Mouse (Mus musculus) CD4-positive, CD25-positive, alpha-beta regulatory T cell, adult 4 months (primary cell): ENCODE data around the gene Cwc22. TPM values are rescaled to one million over a fixed set of nuclear protein-coding genes. Genes with fewer than 3 reads are reported as not detected.

Source experiments
- ATAC-seq: one replicate; pipeline ENCODE4 v1.8.0; 2017
- polyA plus RNA-seq, 2 experiments: library from polyadenylated mRNA; unstranded; fragments of 100-300 nt; shearing (Covaris generic); gene quantifications; one replicate each; pipeline ENCODE4 v1.2.1; 2017

Gene Cwc22
- polyA plus RNA-seq = 10 to 100 TPM; 53.1 to 53.6 TPM

DNA sequence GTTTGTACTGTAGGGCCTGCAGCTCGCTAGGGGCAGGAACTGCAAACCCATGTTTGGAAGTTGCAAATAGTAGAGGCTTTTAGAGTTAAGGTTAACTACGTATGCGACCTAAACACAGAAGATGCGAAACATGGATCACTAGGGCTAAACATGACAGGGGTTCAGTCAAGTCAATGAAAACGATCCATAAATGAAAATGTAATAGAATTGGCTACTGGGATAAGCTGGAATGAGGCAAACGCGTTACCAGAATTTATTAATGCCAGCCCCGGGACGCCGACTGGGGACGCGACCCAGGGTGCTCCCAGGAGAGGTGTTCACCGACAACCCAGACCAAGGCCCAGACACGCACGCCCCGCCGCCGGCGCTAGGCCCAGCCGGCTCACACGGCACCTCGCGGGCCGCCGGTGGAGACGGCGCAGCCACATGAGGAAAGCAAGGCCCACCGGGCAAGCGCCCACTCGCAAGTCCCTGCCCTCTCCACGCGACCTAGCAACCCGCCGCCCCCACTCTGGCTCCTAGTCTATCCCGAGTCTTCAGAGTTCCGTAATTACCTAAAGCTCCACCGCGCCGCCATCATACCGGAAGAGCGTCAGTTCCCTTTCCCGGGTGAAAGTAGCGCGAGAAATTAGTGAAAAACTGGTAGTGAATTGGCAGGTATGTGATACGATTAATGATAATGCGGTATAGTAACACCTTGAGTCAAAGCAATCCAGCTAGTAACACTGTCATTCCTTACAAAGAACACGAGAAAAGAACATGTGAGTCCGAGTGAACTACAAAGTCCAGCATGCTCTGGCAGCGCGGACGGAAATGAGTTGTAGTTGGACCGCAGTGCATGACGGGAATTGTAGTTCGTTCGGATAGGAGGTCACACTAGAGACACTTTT, at the start of gene Cwc22:
Gene Cwc22, minus strand, starts transcription at position 780 of the 890 bp plus-strand sequence.
- ATAC-seq = peak; percentile 99

DNA sequence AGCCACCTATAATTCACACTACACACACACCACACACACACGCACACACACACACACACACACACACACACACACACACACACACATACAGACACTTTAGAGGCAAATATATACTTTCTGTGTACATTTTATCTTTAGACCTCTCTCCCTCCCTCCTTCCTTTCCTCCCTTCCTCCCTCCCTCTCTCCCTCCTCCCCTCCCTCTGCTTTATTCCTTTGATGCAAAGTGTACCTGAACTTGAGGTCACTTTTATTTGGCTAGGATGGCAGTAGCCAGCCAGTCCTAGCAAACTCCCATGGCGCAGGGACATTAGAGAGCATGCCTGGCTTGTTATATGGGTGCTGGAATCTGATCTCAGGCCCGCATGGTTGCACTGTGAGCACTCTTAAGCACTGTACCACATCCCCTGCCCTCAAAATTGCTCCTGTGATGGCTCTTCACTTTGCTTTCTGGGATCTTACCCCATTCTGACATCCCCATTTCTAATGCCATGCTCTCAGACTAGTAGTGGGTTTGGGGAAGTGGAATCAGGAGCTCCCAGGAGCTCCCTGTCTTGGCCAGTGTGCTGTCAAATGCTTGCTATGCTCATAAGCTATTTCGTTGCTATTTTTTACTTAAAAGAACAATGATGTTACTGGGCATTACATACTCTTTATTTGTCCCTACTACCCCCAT, 47.7 kb upstream of the Cwc22 start:
- ATAC-seq = no peak

GRCm38 (mm10) chr2:77992951-77993604, 46.9 kb upstream of the Cwc22 start:
- no peak for ATAC-seq

DNA sequence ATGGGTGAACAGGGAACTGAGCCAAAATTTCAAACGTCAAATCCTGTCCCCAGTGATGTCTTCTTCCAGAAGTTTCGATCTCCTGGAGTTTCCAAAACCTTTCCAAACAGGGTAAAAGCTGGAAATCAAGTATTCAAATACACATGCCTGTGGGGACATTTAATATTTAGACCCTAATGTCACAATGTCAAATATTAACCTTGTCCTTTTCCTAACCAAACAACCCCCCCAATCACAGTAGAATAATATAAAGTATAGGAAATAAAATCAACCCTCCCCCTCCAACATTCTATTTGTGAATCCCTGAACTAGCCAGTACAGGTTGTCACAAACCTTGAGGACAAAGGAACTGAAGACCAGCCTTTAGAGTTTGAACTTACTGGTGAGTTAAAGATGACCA, 44.6 kb upstream of the Cwc22 start:
- ATAC-seq = no peak

DNA sequence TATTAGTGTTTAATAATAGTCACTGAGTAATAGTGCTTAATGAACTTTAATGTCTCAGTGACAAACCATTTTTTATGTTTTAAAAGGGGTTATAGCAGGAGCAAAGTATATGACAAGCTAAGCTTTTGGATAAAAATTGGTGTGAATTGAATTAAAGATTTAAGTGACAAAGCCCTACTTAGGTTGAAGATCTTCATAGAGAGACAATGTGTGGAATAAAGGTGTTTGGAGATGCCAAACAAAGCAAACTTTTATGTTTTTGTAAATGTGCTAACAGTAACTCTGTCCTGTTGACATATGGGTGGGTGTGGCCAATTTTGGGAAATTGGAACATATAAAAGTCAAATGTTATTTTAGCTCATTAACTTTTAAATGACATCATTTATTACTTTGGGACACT, 43.9 kb upstream of the Cwc22 start:
- ATAC-seq = no peak

DNA sequence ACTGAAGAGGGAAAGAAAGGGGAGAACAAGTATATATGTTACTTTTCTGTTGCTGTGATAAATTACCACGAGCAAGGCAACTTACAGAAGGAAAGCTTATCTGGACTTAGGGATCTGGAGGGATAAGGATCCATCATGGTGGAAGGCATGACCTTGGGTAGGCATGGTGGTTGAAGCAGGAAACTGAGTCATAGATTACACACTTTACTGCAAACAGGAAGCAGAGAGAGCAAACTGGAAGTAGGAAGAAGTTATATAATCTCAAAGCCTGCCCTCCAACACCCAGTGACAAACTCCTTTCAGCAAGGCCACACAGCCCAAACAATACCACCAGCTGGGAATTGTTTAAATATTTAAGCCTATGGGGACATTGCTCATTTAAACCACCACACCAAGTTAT, 43.2 kb upstream of the Cwc22 start:
- ATAC-seq = no peak

DNA sequence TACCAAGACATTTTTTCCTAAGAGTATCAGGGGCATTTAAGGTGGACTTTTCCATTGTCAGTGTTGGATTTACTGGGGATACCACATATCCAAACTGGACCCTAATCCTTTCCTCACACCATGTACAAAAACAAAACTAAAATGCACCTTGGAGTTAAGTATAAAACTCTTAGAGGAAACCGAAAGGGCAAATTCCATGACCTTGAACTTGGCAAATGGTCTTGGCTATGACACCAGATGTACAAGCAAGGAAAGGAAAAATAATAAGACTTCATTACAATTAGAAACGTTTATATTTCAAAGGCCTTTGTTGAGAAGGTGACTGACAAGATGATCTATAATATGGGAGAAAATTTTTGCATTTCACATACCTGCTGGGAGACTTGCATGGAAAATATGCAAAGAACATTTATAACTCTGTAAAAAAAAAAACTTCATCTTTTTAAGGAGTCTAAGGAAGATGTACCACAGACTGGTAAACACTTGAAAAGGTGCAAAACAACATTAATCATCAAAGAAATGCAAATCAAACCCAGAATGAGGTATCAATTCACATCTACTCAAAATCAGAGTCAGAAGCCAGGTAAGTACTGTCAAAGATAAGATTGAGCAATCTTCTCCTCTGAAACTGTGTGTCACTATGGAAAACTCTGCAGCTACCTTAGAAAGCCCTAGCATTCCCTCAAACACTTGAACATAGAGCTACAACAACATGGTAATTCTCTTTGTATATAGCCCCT, 40.0 kb upstream of the Cwc22 start:
- ATAC-seq = no peak

DNA sequence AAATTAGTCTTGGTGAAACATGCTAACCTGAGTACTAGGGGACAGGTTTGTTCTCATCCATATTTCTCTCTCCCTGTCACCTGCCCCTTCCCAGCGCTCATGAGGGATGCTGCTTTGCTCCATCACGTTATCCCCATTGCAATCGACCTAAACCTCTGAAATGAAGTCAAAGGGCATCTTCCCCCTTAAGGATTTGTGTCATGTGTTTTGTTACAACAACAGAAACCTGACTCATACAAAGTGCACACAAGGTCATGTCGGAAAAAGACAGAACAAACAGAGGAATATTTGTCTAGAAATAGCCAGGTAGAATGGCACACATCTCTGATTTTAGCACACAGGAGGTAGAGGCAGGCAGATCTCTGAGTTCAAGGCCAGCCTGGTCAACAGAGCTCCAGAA, 38.0 kb upstream of the Cwc22 start:
- ATAC-seq = no peak

GRCm38 (mm10) chr2:77981826-77982225, 35.7 kb upstream of the Cwc22 start:
- ATAC-seq = no peak

DNA sequence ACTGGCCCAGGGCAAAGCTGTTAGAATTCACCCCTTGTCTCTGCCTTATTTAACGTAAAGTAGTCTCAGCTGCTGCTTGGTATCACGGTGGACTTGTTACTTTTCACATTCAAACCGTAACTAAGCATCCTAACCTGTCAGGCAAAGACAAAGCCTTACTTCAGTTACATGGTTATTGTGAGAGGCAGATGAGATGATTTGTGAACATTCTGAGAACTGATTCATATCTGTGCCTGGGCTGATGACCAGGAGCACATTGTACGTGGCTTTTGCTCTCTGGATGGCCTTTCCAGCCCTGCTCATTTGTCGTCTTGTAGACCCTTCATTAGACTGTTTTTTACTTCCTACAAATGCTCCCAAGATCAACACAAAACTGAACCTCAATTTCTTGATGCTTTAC, 34.5 kb upstream of the Cwc22 start:
- ATAC-seq = no peak

DNA sequence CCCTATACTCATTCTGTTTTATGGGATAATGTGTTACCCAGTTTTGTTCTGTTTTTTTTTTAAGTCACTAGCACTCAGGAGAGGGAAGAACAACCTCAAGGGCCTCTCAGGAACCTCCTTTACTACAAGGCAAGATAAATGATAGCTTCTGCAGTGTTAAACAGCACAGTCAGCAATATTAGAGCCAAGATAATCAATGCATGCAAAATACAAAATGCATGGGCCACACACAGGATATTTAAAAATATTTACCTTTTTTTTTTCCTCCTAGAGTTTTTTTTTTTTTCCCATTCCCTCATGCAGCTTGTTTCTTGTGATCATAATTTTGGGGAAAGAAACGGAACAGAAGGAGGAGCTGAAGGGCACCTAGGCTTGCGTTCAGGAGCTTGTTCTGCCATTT, 33.3 kb upstream of the Cwc22 start:
- ATAC-seq = no peak

GRCm38 (mm10) chr2:77979081-77979480, 32.9 kb upstream of the Cwc22 start:
- no peak for ATAC-seq

DNA sequence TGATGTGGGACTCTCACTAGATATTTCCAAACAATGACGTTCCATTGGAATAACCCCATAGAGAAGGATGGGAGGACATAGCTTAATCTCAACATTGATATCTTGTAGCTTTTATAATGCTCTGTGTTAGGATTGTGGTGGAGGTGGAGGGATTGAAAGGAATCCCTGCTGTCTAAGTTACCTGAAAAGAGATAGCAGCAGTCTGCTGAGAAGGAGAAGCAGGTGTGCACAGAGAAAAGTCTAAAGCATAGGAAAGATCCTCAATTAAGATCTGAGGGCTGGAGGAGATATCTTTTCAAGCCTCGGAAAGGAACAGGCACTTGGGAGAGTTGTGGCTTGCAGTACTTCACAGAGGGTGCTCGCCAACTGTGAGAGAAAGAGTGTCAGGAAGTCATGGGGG, 32.1 kb upstream of the Cwc22 start:
- no peak for ATAC-seq

DNA sequence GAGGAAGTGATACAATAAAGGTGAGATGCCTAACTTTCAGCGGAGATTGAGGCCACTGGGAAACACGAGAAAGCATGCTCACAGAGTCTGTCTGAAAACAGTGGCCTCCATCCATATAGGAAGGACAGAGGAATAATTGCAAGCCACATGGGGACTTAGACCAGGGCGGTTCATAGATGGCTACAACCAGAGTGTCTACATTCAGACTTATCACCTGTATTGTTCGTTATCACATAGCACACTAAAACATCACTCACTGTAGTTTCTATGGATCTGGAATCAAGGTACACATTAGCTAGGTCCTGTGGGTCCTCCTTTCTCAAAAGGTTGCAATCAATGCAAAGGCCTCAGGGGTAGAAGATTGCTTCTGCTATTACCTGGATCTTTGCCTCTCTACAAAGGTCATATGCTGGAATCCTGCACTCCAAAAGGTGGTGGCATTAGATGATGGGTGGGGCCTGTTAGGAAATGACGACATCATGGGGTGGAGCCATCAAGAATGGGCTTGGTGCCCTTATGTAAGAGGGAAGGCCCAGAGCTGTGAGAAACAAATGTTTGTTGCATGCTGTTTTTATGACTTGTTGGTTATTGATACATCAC, 30.2 kb upstream of the Cwc22 start:
- ATAC-seq = no peak

DNA sequence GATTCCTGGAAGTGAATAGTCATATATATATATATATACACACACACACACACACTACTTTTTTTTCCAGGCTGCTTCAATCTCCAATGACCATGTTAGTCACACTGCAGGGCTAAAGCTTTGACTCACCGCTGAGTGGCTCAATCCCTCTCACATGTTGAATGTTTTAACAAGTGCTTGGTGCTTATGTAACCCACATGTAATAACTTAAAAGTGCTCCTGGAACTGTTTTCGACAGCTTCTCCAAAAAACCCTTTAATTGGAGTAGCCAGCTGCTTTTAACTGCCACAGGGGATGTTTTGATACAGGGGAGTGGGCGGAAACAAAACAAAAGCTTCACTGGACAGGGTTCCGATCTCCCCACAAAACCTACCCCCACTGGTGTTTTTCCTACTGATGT, 29.4 kb upstream of the Cwc22 start:
- ATAC-seq = no peak

DNA sequence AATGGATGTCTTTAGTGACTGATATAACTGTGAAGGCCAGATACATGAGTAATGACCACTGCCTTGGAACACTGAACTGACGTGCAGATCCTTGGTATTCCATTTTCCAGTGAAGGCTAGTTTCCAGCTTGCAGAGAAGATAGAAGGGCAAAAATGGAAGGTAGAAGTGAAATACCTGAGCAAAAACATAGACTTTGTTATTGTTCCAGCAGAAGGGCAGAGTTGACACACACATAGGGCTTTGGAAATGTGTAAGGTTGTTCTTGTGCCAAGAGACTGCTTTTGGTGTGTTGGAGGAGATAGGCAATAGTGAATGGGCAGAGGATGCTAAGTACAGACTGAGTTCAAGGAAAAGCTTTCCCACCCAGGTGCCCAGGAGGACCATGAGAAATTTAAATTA, 28.8 kb upstream of the Cwc22 start:
- ATAC-seq = no peak

DNA sequence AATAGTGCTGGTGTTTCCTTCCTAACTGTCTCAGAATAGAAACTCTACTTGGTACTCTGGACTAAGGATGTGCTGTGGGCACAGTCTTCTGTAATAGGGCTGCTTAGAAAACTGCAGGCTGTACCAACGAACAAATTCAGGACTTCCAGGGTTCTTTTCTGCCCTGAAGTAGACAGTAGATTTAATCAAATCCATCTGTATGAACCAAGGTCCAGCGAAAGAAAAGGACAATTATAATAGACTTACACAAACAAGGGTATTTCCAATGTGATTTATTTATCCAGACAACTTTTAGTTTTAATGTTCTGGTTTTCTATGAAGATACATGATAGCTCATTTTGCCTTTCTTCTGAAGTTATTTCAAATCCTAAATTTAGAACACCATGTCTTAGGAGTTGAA, 28.2 kb upstream of the Cwc22 start:
- no peak for ATAC-seq

- ATAC-seq = no peak
Observed at GRCm38 (mm10) chr2:77973296-77973695, 27.1 kb upstream of the Cwc22 start.

DNA sequence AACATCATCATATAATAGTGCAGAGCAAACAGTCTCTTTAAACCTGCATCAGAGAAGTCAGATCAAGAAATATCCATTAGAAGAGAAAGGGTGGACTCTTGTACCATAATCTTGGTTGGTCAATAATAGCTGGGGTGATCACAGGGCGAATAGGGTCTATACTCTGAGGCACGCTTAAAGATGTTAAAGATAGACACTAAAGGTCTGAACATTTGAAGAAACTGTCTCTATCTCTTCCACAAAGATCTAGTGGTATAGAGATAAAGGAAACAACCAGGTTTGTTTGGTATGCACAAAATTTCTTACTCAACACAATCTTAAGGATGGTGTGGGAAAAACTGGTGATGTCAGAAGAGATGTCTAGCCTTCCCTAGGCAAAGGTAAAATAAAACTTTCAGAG, 26.4 kb upstream of the Cwc22 start:
- no peak for ATAC-seq

DNA sequence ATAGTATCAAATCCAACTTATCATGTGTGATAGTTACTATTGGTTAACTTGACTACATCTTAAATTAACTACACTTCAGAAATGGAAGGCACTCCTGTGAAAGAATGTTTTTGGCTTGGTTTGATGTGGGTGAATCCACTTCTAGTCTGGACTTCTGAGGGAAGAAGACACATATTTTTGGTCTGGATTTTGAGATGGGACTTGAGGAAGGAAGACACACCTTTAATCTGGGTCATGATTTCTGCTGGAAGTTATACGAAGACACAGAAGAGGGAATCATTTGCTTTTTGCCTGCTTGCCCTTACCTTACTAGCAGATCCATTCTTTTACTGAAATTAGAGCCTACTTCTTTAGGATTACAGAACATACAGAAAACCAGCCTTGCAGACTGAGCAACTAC, 25.7 kb upstream of the Cwc22 start:
- ATAC-seq = no peak

DNA sequence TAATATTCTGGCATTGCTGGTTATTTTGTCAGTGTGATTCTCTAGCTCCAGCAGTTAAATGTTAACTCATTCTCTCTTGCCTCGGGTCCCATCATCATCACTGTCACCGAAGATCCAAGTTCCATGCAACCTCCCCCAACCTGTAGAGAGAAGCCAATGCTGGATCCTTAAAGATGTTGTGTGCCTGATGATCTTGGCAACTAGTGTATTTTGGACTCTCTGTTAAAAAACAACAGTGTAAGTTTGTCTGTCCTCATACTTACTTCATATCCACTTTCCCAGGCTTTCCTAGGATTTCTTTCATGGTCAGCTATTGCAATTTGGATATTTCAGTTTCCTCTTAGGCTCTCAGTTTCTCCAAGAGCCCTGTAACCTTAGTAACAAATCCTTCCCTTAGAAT, 25.2 kb upstream of the Cwc22 start:
- no peak for ATAC-seq

DNA sequence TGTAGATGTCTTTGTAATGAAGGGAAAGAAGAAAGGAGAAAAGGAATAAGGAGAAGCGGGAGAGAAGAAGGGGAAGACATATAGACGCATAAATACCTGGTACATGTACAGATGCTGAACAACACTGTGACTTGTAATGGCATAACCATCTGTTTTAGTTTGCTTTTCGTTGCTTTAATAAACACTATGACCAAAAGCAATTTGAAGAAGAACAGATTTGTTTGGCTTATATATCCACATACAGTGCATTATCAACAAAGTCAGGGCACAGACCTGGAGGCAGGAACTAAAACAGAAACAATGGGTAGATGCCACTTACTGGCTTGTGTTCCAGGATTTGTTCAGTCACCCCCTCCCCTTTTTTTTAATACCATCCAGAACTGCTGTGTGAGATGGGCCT, 24.4 kb upstream of the Cwc22 start:
- ATAC-seq = no peak

DNA sequence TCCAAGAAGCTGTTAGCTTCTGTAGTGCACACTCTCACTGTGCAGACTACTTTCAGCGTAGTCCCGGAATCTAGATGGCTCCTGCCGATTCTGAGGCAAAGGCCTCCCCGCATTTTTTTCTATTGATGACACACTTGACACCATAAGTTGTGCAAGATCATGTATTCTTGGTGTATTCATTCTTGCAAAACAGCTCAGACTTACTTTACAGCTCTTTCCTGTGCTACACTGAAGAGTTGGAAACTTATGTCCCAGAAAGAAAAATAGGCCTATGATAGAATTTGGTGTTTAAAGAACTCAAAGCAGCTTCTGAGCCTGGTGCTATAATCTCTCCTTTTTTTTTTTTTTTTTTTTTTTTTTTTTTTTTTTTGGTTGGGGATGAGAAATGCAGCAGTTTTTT, 23.8 kb upstream of the Cwc22 start:
- ATAC-seq = no peak
